Mouse (Mus musculus) MEL (cell line): Measurements from ENCODE around the gene Itsn2.

ENCODE experiments used
- CHD1 ChIP-seq: IDR thresholded peaks from 2 replicates; pipeline ENCODE4 v1.6.1; 2012; ENCODE audit warnings: low read depth, mild to moderate bottlenecking, inconsistent platforms, low read length, improper control_type of control experiment
- E2F4 ChIP-seq: IDR thresholded peaks from 2 replicates; pipeline ENCODE4 v1.6.1; 2011; ENCODE audit warnings: low read depth, low read length, improper control_type of control experiment, borderline replicate concordance
- USF1 ChIP-seq: IDR thresholded peaks from 2 replicates; pipeline ENCODE4 v1.6.1; 2014; ENCODE audit warnings: low read depth, mild to moderate bottlenecking, inconsistent platforms, low read length, improper control_type of control experiment, moderate library complexity

DNA sequence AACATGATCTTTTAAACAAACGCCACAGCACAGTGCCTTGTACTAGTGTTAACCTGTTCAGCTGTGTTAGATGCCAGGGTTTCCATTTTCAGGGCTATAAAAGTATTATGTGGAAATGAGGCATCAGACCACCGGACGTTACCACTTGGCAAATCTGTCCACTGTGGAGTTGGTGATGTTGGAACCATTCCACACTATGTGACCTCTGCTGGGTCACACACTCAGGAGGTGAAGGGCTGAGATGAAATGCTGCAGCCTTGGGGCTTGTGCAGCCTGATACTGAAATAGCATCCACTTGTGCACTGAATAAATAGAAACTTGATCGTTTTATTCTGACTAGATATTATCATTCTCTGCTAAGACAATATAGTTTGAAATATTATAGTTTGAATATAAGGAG lies 120.9 kb downstream of the Itsn2 start:
- TF ChIP-seq E2F4 (no peak), CHD1 (no peak), USF1 (no peak)
